Mouse (Mus musculus) forebrain, postnatal 0 days (tissue): ENCODE data around the gene Nutf2-ps1. TPM values are rescaled to one million over a fixed set of nuclear protein-coding genes. Genes with fewer than 3 reads are reported as not detected.
A peak's percentile ranks its signal among the peaks of the same experiment; 100 is the strongest.
"Not testable (repeated sequence)": the region's sequence is repeated elsewhere in the genome, so short reads cannot be mapped to it uniquely, and the experiment has no call there.

Experiments
- ATAC-seq: fragments of 200-750 bp; cut with Nextera tagmentation; 2 replicates; pipeline ENCODE4 v1.8.0; 2017; ENCODE audit warnings: mild to moderate bottlenecking, moderate library complexity
- DNase-seq: peaks from one replicate; pipeline ENCODE4 v3.0.0-alpha.2; 2015
- H3K27ac ChIP-seq: fragments of 300-500 bp; sonication (generic); 2 replicates; pipeline ENCODE4 v1.5.1; 2014; ENCODE audit warnings: low read depth, mild to moderate bottlenecking, antibody characterized with exemption, low read length, moderate library complexity, mixed read lengths
- H3K27me3 ChIP-seq: fragments of 300-500 bp; sonication (generic); 2 replicates; pipeline ENCODE4 v1.6.1; 2014; ENCODE audit warnings: mild to moderate bottlenecking, low read length, mixed read lengths; ENCODE audit not compliant: insufficient read depth
- H3K36me3 ChIP-seq: fragments of 300-500 bp; sonication (generic); 2 replicates; pipeline ENCODE4 v1.6.1; 2014; ENCODE audit warnings: mild to moderate bottlenecking, moderate library complexity; ENCODE audit not compliant: insufficient read depth
- H3K4me1 ChIP-seq: fragments of 300-500 bp; sonication (generic); 2 replicates; pipeline ENCODE4 v1.6.1; 2014; ENCODE audit warnings: antibody characterized with exemption; ENCODE audit not compliant: insufficient read depth
- H3K4me2 ChIP-seq: fragments of 300-500 bp; sonication (generic); 2 replicates; pipeline ENCODE4 v1.6.1; 2014; ENCODE audit warnings: low read depth, mild to moderate bottlenecking, moderate library complexity
- H3K4me3 ChIP-seq: fragments of 300-500 bp; sonication (generic); 2 replicates; pipeline ENCODE4 v1.5.1; 2014; ENCODE audit warnings: low read depth, low read length, mixed read lengths
- H3K9ac ChIP-seq: fragments of 300-500 bp; sonication (generic); 2 replicates; pipeline ENCODE4 v1.6.1; 2014; ENCODE audit warnings: mild to moderate bottlenecking
- H3K9me3 ChIP-seq: fragments of 300-500 bp; sonication (generic); 2 replicates; pipeline ENCODE4 v1.6.1; 2016; ENCODE audit warnings: low read length
- CTCF ChIP-seq: sonication (generic); IDR thresholded peaks from 2 replicates; pipeline ENCODE4 v1.5.1; 2016; ENCODE audit warnings: antibody characterized with exemption, control low read depth, low read depth
- WGBS: fragments of 180-500 bp; shearing (Covaris S2); extraction: QIAGEN DNeasy Blood & Tissue Kit; methylation state at CpG from one replicate; pipeline ENCODE4 v1.1.7; 2014; 5-methylcytosine and 5-hydroxymethylcytosine counted together
- polyA plus RNA-seq: library from polyadenylated mRNA; unstranded; fragments of >200 nt; fragmentation: Nextera tagmentation; extraction: Ambion mirVana; gene quantifications from 2 replicates; pipeline ENCODE4 v1.2.1, GENCODE M21; 2015
- total RNA-seq: library from RNA; depleted of rRNA; stranded (reverse); fragments of >200 nt; gene quantifications from 2 replicates; pipeline ENCODE4 v1.2.3, GENCODE M21; 2014

Gene Nutf2-ps1
- total and polyA plus RNA-seq, 2 experiments from 2014 or later = 78.8 to 184 TPM

GRCm38 (mm10) chr19:53596723-53597474, 8.0 kb upstream of the Nutf2-ps1 start:
- no peak overlapping the region for H3K4me3 ChIP-seq
- H3K27me3 ChIP-seq = no peaks in the 10 kb centered on the region
- H3K9ac ChIP-seq = no peak overlapping the region
- no peak overlapping the region for H3K4me2 ChIP-seq
- ATAC-seq (no peak), DNase-seq (no peak)
- no peaks in the 10 kb centered on the region for H3K9me3 ChIP-seq
- H3K36me3 ChIP-seq = no peaks in the 10 kb centered on the region
- no peak overlapping the region for H3K27ac ChIP-seq
- WGBS = 62% methylated on average over 7 of the region's 7 CpGs
- peaks cover 4% of the 10 kb centered on the region for H3K4me1 ChIP-seq
- TF ChIP-seq CTCF = no peak

- not testable (repeated sequence) for H3K27ac ChIP-seq, H3K36me3 ChIP-seq, H3K9me3 ChIP-seq, H3K9ac ChIP-seq, H3K4me3 ChIP-seq, H3K4me1 ChIP-seq, H3K4me2 ChIP-seq, ATAC-seq, H3K27me3 ChIP-seq, DNase-seq
- WGBS = 91% methylated on average over 3 of the region's 3 CpGs
These were observed 1.2 kb downstream of the Nutf2-ps1 start for GRCm38 (mm10) chr19:53587686-53588085.

GRCm38 (mm10) chr19:53580271-53580670, 8.6 kb downstream of the Nutf2-ps1 start:
- H3K27ac ChIP-seq, ATAC-seq, H3K4me1 ChIP-seq, H3K27me3 ChIP-seq, H3K4me2 ChIP-seq, H3K9ac ChIP-seq, H3K9me3 ChIP-seq, H3K4me3 ChIP-seq, H3K36me3 ChIP-seq, DNase-seq: not testable (repeated sequence)
- 86% methylated on average over 8 of the region's 8 CpGs for WGBS

GRCm38 (mm10) chr19:53578597-53579252, 10.1 kb downstream of the Nutf2-ps1 start:
- ATAC-seq (peak; percentile 75), DNase-seq (peak; percentile 87)
- WGBS = 14% methylated on average over 8 of the region's 8 CpGs
- H3K27ac ChIP-seq = no peak overlapping the region
- H3K4me1 ChIP-seq = no peaks in the 10 kb centered on the region
- no peaks in the 10 kb centered on the region for H3K9me3 ChIP-seq
- no peaks in the 10 kb centered on the region for H3K27me3 ChIP-seq
- H3K4me3 ChIP-seq = no peak overlapping the region
- H3K4me2 ChIP-seq = 0 out of 2 replicates have a peak overlapping the region, but pooled peaks have one; percentile 9
- peak; percentile 95 for TF ChIP-seq CTCF
- no peak overlapping the region for H3K9ac ChIP-seq
- H3K36me3 ChIP-seq = no peaks in the 10 kb centered on the region

GRCm38 (mm10) chr19:53577025-53577800, 11.7 kb downstream of the Nutf2-ps1 start:
- TF ChIP-seq CTCF = no peak
- DNase-seq (peak; percentile 6), ATAC-seq (no peak)
- Histone ChIP-seq H3K36me3 (no peaks in the 10 kb centered on the region), H3K4me1 (no peaks in the 10 kb centered on the region), H3K9ac (no peak overlapping the region), H3K4me3 (no peak overlapping the region), H3K27ac (no peak overlapping the region), H3K27me3 (no peaks in the 10 kb centered on the region), H3K4me2 (no peak overlapping the region), H3K9me3 (no peaks in the 10 kb centered on the region)
- 41% methylated on average over 11 of the region's 11 CpGs for WGBS

- Histone ChIP-seq H3K4me1 (no peaks in the 10 kb centered on the region), H3K36me3 (no peaks in the 10 kb centered on the region), H3K9ac (no peak overlapping the region), H3K27me3 (no peaks in the 10 kb centered on the region), H3K4me2 (no peak overlapping the region), H3K27ac (no peak overlapping the region), H3K9me3 (no peaks in the 10 kb centered on the region), H3K4me3 (no peak overlapping the region)
- TF ChIP-seq CTCF = no peak
- 86% methylated on average over 7 of the region's 7 CpGs for WGBS
- no peak for ATAC-seq
- no peak for DNase-seq
These were observed 12.8 kb downstream of the Nutf2-ps1 start for GRCm38 (mm10) chr19:53576061-53576460.
